Mouse (Mus musculus) stomach, postnatal 0 days (tissue): ENCODE data around the gene 1110051M20Rik. TPM values are rescaled to one million over a fixed set of nuclear protein-coding genes. Genes with fewer than 3 reads are reported as not detected.

ENCODE experiments used
- ATAC-seq: fragments of 200-750 bp; cut with Nextera tagmentation; 2 replicates; pipeline ENCODE4 v1.8.0; 2017; ENCODE audit not compliant: low FRiP score, low TSS enrichment
- DNase-seq: peaks from one replicate; pipeline ENCODE4 v3.0.0-alpha.2; 2016; ENCODE audit warnings: low spot score
- H3K27ac ChIP-seq: fragments of 300-500 bp; sonication (generic); replicated peaks from 2 replicates; pipeline ENCODE4 v1.5.1; 2014; ENCODE audit warnings: mild to moderate bottlenecking, control low read depth
- H3K27me3 ChIP-seq: fragments of 300-500 bp; sonication (generic); 2 replicates; pipeline ENCODE4 v1.6.1; 2014; ENCODE audit warnings: low read length; ENCODE audit not compliant: control insufficient read depth, insufficient read depth
- H3K36me3 ChIP-seq: fragments of 300-500 bp; sonication (generic); 2 replicates; pipeline ENCODE4 v1.6.1; 2014; ENCODE audit warnings: low read length, mixed read lengths; ENCODE audit not compliant: control insufficient read depth, insufficient read depth
- H3K4me1 ChIP-seq: fragments of 300-500 bp; sonication (generic); replicated peaks from 2 replicates; pipeline ENCODE4 v1.6.1; 2014; ENCODE audit warnings: antibody characterized with exemption; ENCODE audit not compliant: control insufficient read depth, insufficient read depth
- H3K4me2 ChIP-seq: fragments of 300-500 bp; sonication (generic); replicated peaks from 2 replicates; pipeline ENCODE4 v1.6.1; 2014; ENCODE audit warnings: low read depth, mild to moderate bottlenecking, control low read depth, moderate library complexity
- H3K4me3 ChIP-seq: fragments of 300-500 bp; sonication (generic); 2 replicates; pipeline ENCODE4 v1.5.1; 2014; ENCODE audit warnings: low read depth, low read length, control low read depth
- H3K9ac ChIP-seq: fragments of 300-500 bp; sonication (generic); 2 replicates; pipeline ENCODE4 v1.6.1; 2014; ENCODE audit warnings: mild to moderate bottlenecking, low read length, control low read depth, mixed read lengths
- H3K9me3 ChIP-seq: fragments of 300-500 bp; sonication (generic); 2 replicates; pipeline ENCODE4 v1.6.1; 2016; ENCODE audit warnings: low read length; ENCODE audit not compliant: control insufficient read depth
- CTCF ChIP-seq: IDR thresholded peaks from 2 replicates; pipeline ENCODE4 v1.5.1; 2016; ENCODE audit warnings: antibody characterized with exemption, low read depth, mild to moderate bottlenecking, moderate library complexity
- EP300 ChIP-seq: optimal IDR thresholded peaks from 2 replicates; pipeline ENCODE3; 2016; ENCODE audit warnings: antibody characterized with exemption
- WGBS: fragments of 180-500 bp; shearing (Covaris S2); extraction: QIAGEN DNeasy Blood & Tissue Kit; methylation state at CpG from one replicate; pipeline ENCODE4 v1.1.7; 2014; 5-methylcytosine and 5-hydroxymethylcytosine counted together
- polyA plus RNA-seq: library from polyadenylated mRNA; unstranded; fragments of >200 nt; fragmentation: Nextera tagmentation; extraction: Ambion mirVana; gene quantifications from 2 replicates; pipeline ENCODE4 v1.2.1, GENCODE M21; 2015

1110051M20Rik gene
- polyA plus RNA-seq, 1 experiment from 2014 or later: 20.3 TPM

GRCm38 (mm10) chr2:91405071-91405470 lies 39.4 kb downstream of the 1110051M20Rik start:
- Histone ChIP-seq H3K4me3 (no peak overlapping the region), H3K27me3 (no peaks in the 10 kb centered on the region), H3K36me3 (no peaks in the 10 kb centered on the region), H3K4me1 (no peaks in the 10 kb centered on the region), H3K27ac (no peak overlapping the region), H3K9me3 (no peaks in the 10 kb centered on the region), H3K4me2 (no peak overlapping the region), H3K9ac (no peak overlapping the region)
- 82% methylated on average over 4 of the region's 4 CpGs for WGBS
- DNase-seq (peak; percentile 4), ATAC-seq (no peak)
- TF ChIP-seq CTCF: no peak
- TF ChIP-seq EP300: no peak

GRCm38 (mm10) chr2:91399727-91400126 lies 44.8 kb downstream of the 1110051M20Rik start:
- no peaks in the 10 kb centered on the region for H3K36me3 ChIP-seq
- no peak overlapping the region for H3K27ac ChIP-seq
- no peaks in the 10 kb centered on the region for H3K9me3 ChIP-seq
- H3K4me3 ChIP-seq: no peak overlapping the region
- TF ChIP-seq EP300 (no peak), CTCF (no peak)
- 58% methylated on average over 2 of the region's 2 CpGs for WGBS
- no peak overlapping the region for H3K9ac ChIP-seq
- ATAC-seq: no peak
- no peaks in the 10 kb centered on the region for H3K4me1 ChIP-seq
- no peaks in the 10 kb centered on the region for H3K27me3 ChIP-seq
- DNase-seq: no peak
- no peak overlapping the region for H3K4me2 ChIP-seq

GRCm38 (mm10) chr2:91399168-91399567 lies 45.3 kb downstream of the 1110051M20Rik start:
- Histone ChIP-seq H3K36me3 (no peaks in the 10 kb centered on the region), H3K4me3 (no peak overlapping the region), H3K4me1 (no peaks in the 10 kb centered on the region), H3K9me3 (no peaks in the 10 kb centered on the region), H3K27ac (no peak overlapping the region), H3K4me2 (no peak overlapping the region), H3K9ac (no peak overlapping the region), H3K27me3 (no peaks in the 10 kb centered on the region)
- WGBS: 61% methylated on average over 3 of the region's 3 CpGs
- TF ChIP-seq CTCF (no peak), EP300 (no peak)
- ATAC-seq (no peak), DNase-seq (no peak)

GRCm38 (mm10) chr2:91394078-91394477 lies 50.4 kb downstream of the 1110051M20Rik start:
- H3K4me2 ChIP-seq: no peak overlapping the region
- DNase-seq (no peak), ATAC-seq (no peak)
- H3K9me3 ChIP-seq: no peaks in the 10 kb centered on the region
- WGBS: 76% methylated on average over 4 of the region's 4 CpGs
- TF ChIP-seq EP300: no peak
- TF ChIP-seq CTCF: no peak
- H3K27me3 ChIP-seq: no peaks in the 10 kb centered on the region
- H3K36me3 ChIP-seq: no peaks in the 10 kb centered on the region
- no peak overlapping the region for H3K4me3 ChIP-seq
- H3K9ac ChIP-seq: no peak overlapping the region
- H3K27ac ChIP-seq: no peak overlapping the region
- H3K4me1 ChIP-seq: no peaks in the 10 kb centered on the region

- Histone ChIP-seq H3K9me3 (no peaks in the 10 kb centered on the region), H3K27me3 (no peaks in the 10 kb centered on the region), H3K4me1 (no peaks in the 10 kb centered on the region), H3K36me3 (no peaks in the 10 kb centered on the region), H3K4me3 (no peak overlapping the region), H3K4me2 (no peak overlapping the region), H3K9ac (no peak overlapping the region), H3K27ac (no peak overlapping the region)
- WGBS: 61% methylated on average over 3 of the region's 3 CpGs
- TF ChIP-seq CTCF: no peak
- no peak for TF ChIP-seq EP300
- ATAC-seq (no peak), DNase-seq (no peak)
Observed at GRCm38 (mm10) chr2:91388738-91389137, 55.8 kb downstream of the 1110051M20Rik start.

- H3K4me2 ChIP-seq: no peak overlapping the region
- 46% methylated on average over 3 of the region's 3 CpGs for WGBS
- H3K9me3 ChIP-seq: no peaks in the 10 kb centered on the region
- H3K36me3 ChIP-seq: no peaks in the 10 kb centered on the region
- H3K27ac ChIP-seq: no peak overlapping the region
- no peak overlapping the region for H3K4me3 ChIP-seq
- ATAC-seq (no peak), DNase-seq (no peak)
- H3K4me1 ChIP-seq: no peaks in the 10 kb centered on the region
- TF ChIP-seq CTCF: no peak
- TF ChIP-seq EP300: no peak
- no peaks in the 10 kb centered on the region for H3K27me3 ChIP-seq
- no peak overlapping the region for H3K9ac ChIP-seq
Observed at GRCm38 (mm10) chr2:91388281-91388680, 56.2 kb downstream of the 1110051M20Rik start.
